Mouse (Mus musculus) erythroblast, embryonic 14.5 days (primary cell): Measurements from ENCODE around the gene Tulp1.

Source experiments
- GATA1 ChIP-seq: IDR thresholded peaks from 2 replicates; pipeline ENCODE4 v1.6.1; 2012; ENCODE audit warnings: low read length, inconsistent platforms, mixed read lengths
- TAL1 ChIP-seq: IDR thresholded peaks from 3 replicates; pipeline ENCODE4 v1.6.1; 2012; ENCODE audit warnings: low read length, inconsistent platforms, mixed read lengths

- no peak for TF ChIP-seq GATA1
- no peak for TF ChIP-seq TAL1
Measured at GRCm38 (mm10) chr17:28344670-28345069, 20.4 kb downstream of the Tulp1 start.
